Mouse (Mus musculus) intestine, postnatal 0 days (tissue): ENCODE data around the gene Ric3. TPM values are rescaled to one million over a fixed set of nuclear protein-coding genes. Genes with fewer than 3 reads are reported as not detected.
A peak's percentile ranks its signal among the peaks of the same experiment; 100 is the strongest.

Experiments
- ATAC-seq: fragments of 200-750 bp; cut with Nextera tagmentation; 2 replicates; pipeline ENCODE4 v1.8.0; 2017; ENCODE audit warnings: mild to moderate bottlenecking, moderate TSS enrichment, moderate library complexity
- H3K27ac ChIP-seq: fragments of 300-500 bp; sonication (generic); 2 replicates; pipeline ENCODE4 v1.5.1; 2014; ENCODE audit warnings: mild to moderate bottlenecking, low read depth, low read length, moderate library complexity
- H3K27me3 ChIP-seq: fragments of 300-500 bp; sonication (generic); replicated peaks from 2 replicates; pipeline ENCODE4 v1.6.1; 2014; ENCODE audit warnings: low read length, mixed read lengths; ENCODE audit not compliant: control insufficient read depth, insufficient read depth
- H3K36me3 ChIP-seq: fragments of 300-500 bp; sonication (generic); 2 replicates; pipeline ENCODE4 v1.6.1; 2014; ENCODE audit warnings: mild to moderate bottlenecking, moderate library complexity; ENCODE audit not compliant: control insufficient read depth, insufficient read depth
- H3K4me1 ChIP-seq: fragments of 300-500 bp; sonication (generic); replicated peaks from 2 replicates; pipeline ENCODE4 v1.6.1; 2014; ENCODE audit warnings: antibody characterized with exemption, low read length, mixed read lengths; ENCODE audit not compliant: control insufficient read depth, insufficient read depth
- H3K4me2 ChIP-seq: fragments of 300-500 bp; sonication (generic); replicated peaks from 2 replicates; pipeline ENCODE4 v1.6.1; 2014; ENCODE audit warnings: low read depth, mild to moderate bottlenecking, moderate library complexity
- H3K4me3 ChIP-seq: fragments of 300-500 bp; sonication (generic); 2 replicates; pipeline ENCODE4 v1.5.1; 2014; ENCODE audit warnings: low read depth, low read length
- H3K9ac ChIP-seq: fragments of 300-500 bp; sonication (generic); 2 replicates; pipeline ENCODE4 v1.6.1; 2014; ENCODE audit warnings: mild to moderate bottlenecking, low read depth, low read length
- H3K9me3 ChIP-seq: fragments of 300-500 bp; sonication (generic); 2 replicates; pipeline ENCODE4 v1.6.1; 2016; ENCODE audit warnings: mixed run types; ENCODE audit not compliant: control insufficient read depth
- CTCF ChIP-seq: sonication (generic); IDR thresholded peaks from 2 replicates; pipeline ENCODE4 v1.5.1; 2016; ENCODE audit warnings: low read depth, mild to moderate bottlenecking, control low read depth, antibody characterized with exemption, moderate library complexity
- WGBS: fragments of 180-500 bp; shearing (Covaris S2); extraction: QIAGEN DNeasy Blood & Tissue Kit; methylation state at CpG from one replicate; pipeline ENCODE4 v1.1.7; 2014; 5-methylcytosine and 5-hydroxymethylcytosine counted together
- polyA plus RNA-seq: library from polyadenylated mRNA; unstranded; fragments of >200 nt; fragmentation: Nextera tagmentation; extraction: Ambion mirVana; gene quantifications from 2 replicates; pipeline ENCODE4 v1.2.1, GENCODE M21; 2015

Gene Ric3
- polyA plus RNA-seq, 1 experiment from 2014 or later: 1.0 TPM

GRCm38 (mm10) chr7:109025743-109026142 is 57.4 kb downstream of the Ric3 start:
- no peak overlapping the region for H3K4me3 ChIP-seq

GRCm38 (mm10) chr7:109021428-109021827 is 61.7 kb downstream of the Ric3 start:
- peak; percentile 84 for TF ChIP-seq CTCF
- Histone ChIP-seq H3K4me2 (no peak overlapping the region), H3K4me1 (no peaks in the 10 kb centered on the region), H3K4me3 (no peak overlapping the region), H3K9me3 (no peaks in the 10 kb centered on the region), H3K27me3 (no peaks in the 10 kb centered on the region), H3K36me3 (no peaks in the 10 kb centered on the region), H3K27ac (no peak overlapping the region), H3K9ac (no peak overlapping the region)
- 15% methylated on average over 3 of the region's 3 CpGs for WGBS
- no peak for ATAC-seq

More at GRCm38 (mm10) chr7:109025743-109026142, 57.4 kb downstream of the Ric3 start:
- Histone ChIP-seq H3K4me1 (no peaks in the 10 kb centered on the region), H3K36me3 (no peaks in the 10 kb centered on the region), H3K27ac (no peak overlapping the region), H3K27me3 (no peaks in the 10 kb centered on the region), H3K9me3 (no peaks in the 10 kb centered on the region), H3K9ac (no peak overlapping the region), H3K4me2 (no peak overlapping the region)
- no peak for TF ChIP-seq CTCF
- 77% methylated on average over 7 of the region's 7 CpGs for WGBS
- ATAC-seq: no peak

DNA sequence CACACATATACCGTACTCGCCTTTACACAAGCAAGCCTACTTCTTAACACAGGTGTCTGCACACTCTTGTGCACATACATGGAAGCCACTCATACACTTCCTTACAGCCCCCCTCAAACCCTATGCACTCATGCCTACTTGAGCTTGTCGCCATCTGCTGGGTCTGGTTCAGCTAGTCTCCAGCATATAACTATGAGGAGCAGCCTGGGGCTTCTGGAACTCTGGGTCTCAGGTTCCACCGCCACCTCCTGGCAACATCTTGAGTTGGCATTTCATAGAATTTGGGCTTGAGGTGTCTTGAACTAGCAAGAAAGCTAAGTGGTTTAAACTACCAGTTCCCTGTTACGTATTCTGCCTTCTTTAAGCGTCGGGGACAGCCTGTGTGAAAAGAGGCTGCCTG is 63.9 kb downstream of the Ric3 start:
- H3K9me3 ChIP-seq: no peaks in the 10 kb centered on the region
- no peaks in the 10 kb centered on the region for H3K36me3 ChIP-seq
- 91% methylated on average over 7 of the region's 7 CpGs for WGBS
- no peaks in the 10 kb centered on the region for H3K4me1 ChIP-seq
- H3K27ac ChIP-seq: no peak overlapping the region
- H3K9ac ChIP-seq: no peak overlapping the region
- no peak for TF ChIP-seq CTCF
- H3K4me3 ChIP-seq: no peak overlapping the region
- no peaks in the 10 kb centered on the region for H3K27me3 ChIP-seq
- no peak for ATAC-seq
- no peak overlapping the region for H3K4me2 ChIP-seq

DNA sequence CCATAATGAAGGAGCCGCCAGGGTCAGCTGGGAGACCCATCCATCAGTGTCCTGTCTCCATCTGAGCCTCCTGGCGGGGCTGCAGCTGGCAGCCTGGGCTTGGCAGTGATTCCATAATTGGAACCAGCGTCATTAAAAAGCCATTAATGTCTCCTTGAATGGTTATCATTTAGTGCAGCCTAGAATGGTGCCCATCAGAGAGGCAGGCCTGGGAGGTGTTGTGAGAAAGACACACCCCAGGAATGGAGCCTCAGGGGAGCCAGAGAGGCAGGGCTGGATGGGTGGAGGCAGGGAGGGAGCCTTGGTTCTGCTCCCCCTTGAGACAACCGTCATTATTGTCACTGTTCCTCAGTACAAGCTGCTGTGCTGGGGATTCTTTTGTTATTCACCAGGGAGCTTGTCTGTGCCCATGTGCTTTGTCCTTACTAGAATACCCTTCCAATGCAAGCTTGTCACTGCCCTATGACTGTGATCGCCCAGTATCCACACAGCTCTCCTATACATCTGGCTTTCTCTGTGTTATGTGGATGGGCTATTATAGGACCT is 66.7 kb downstream of the Ric3 start:
- ATAC-seq: no peak

DNA sequence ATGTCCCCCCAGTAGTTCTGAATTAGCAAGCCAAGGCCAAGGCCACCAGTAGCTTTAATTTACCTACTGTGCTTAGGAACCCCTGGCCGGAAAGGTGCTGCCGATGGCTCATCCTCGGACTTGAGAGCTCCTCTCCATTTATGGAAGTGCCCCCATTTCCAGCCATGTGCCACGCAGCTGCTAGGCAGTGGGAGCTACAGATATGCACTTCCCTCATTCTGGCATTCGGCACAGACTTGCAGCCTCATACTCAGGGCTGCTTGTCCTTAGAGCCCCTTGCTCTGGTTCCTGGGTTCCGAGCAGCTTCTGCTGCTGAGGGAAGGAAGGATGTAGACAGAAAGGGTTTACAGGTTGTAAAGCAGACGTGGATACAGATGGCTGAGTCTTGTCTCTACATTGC is 68.3 kb downstream of the Ric3 start:
- 74% methylated on average over 7 of the region's 7 CpGs for WGBS
- no peaks in the 10 kb centered on the region for H3K9me3 ChIP-seq
- H3K9ac ChIP-seq: no peak overlapping the region
- H3K4me2 ChIP-seq: no peak overlapping the region
- TF ChIP-seq CTCF: no peak
- no peak overlapping the region for H3K4me3 ChIP-seq
- no peaks in the 10 kb centered on the region for H3K36me3 ChIP-seq
- H3K27ac ChIP-seq: no peak overlapping the region
- H3K27me3 ChIP-seq: peaks cover 25% of the 10 kb centered on the region
- no peaks in the 10 kb centered on the region for H3K4me1 ChIP-seq
- no peak for ATAC-seq

More for the DNA sequence above, 66.7 kb downstream of the Ric3 start:
- Histone ChIP-seq H3K27me3 (peaks cover 11% of the 10 kb centered on the region), H3K4me3 (no peak overlapping the region), H3K27ac (no peak overlapping the region), H3K9me3 (no peaks in the 10 kb centered on the region), H3K4me2 (no peak overlapping the region), H3K4me1 (no peaks in the 10 kb centered on the region), H3K36me3 (no peaks in the 10 kb centered on the region), H3K9ac (no peak overlapping the region)
- no peak for TF ChIP-seq CTCF
- 63% methylated on average over 5 of the region's 5 CpGs for WGBS

DNA sequence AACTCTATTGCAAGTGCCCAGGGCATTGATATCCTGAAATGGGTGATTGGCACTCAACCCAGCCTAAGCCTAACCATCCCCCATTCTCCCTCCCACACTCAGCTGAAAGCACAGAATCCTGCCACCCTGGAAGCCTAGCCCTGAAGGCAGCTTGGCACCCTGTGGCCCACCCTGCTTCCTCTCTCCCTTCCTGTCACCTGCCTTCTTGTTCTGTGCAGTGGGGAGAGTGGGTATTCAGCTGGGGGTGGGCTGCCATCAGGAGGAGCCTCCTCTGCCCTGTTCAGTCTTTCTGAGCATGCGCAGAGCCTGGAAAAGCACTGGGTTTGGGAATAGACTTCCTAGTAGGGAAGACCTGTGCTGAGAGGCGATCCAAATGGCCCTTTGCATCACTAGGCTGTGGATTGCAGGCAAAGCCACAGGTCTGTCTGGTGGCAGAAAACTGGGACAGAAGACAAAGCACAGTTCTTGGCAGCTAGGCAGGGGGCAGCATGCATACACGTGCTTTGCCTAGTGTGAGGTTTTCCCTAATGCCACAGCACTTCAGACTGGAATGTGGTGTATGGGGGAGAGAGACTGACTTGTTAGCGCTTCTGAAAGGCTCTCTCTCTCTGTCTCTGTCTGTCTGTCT is 70.0 kb downstream of the Ric3 start:
- Histone ChIP-seq H3K27ac (no peak overlapping the region), H3K4me2 (no peak overlapping the region), H3K36me3 (no peaks in the 10 kb centered on the region), H3K27me3 (peaks cover 28% of the 10 kb centered on the region), H3K4me1 (no peaks in the 10 kb centered on the region), H3K9me3 (no peaks in the 10 kb centered on the region), H3K4me3 (no peak overlapping the region), H3K9ac (no peak overlapping the region)
- no peak for ATAC-seq
- no peak for TF ChIP-seq CTCF
- 66% methylated on average over 4 of the region's 4 CpGs for WGBS
